Mouse (Mus musculus): ENCODE data around the gene Lrfn1. TPM values are rescaled to one million over a fixed set of nuclear protein-coding genes. Genes with fewer than 3 reads are reported as not detected.
"Not testable (repeated sequence)": the region's sequence is repeated elsewhere in the genome, so short reads cannot be mapped to it uniquely, and the experiment has no call there.

Lrfn1 gene
- total RNA-seq, 2 experiments from 2014 or later: 0.69 to 1.1 TPM

- intact Hi-C loops (cut with DNase I): no loop called here
- DNase-seq: peak in 1 of 2 experiments; percentile 29
These were observed 53.8 kb downstream of the Lrfn1 start for GRCm38 (mm10) chr7:28505585-28505984.

- intact Hi-C loops (cut with DNase I): loop anchor here (2.0 kb wide), 1 partner anchor 18 kb away; no protein-coding TSS in a partner anchor
- DNase-seq: not testable (repeated sequence)
These were observed 57.3 kb downstream of the Lrfn1 start for GRCm38 (mm10) chr7:28509121-28509520.

GRCm38 (mm10) chr7:28510405-28510974, 58.7 kb downstream of the Lrfn1 start, which contains the start of gene Ifnl2:
Gene Ifnl2 (minus strand): TSS chr7:28510455.
- DNase-seq; intact Hi-C loops (cut with DNase I): not testable (repeated sequence)

GRCm38 (mm10) chr7:28511441-28511840, 59.7 kb downstream of the Lrfn1 start:
- intact Hi-C loops (cut with DNase I): no loop called here
- no peak for DNase-seq

Other genes starting within 250 kb of the Lrfn1 start
- gene Eid2, start 184.1 kb upstream of the Lrfn1 start, total RNA-seq (2021): 10 to 100 TPM; 10.7 to 11.9 TPM
- gene Eid2b, start 174.2 kb upstream of the Lrfn1 start, total RNA-seq (2021): 1 to 10 TPM; 8.0 to 9.4 TPM
- gene Selenov, start 160.8 kb upstream of the Lrfn1 start, total RNA-seq (2021): not detected
- gene Dll3, start 149.7 kb upstream of the Lrfn1 start, total RNA-seq (2021): not detected
- gene Timm50, start 139.9 kb upstream of the Lrfn1 start, total RNA-seq (2021): 10 to 100 TPM; 47.9 to 57.3 TPM
- 10 to 100 TPM; 55.6 to 58.4 TPM for gene Supt5, start 113.2 kb upstream of the Lrfn1 start, total RNA-seq (2021)
- 100 to 1,000 TPM; 540 to 612 TPM for gene Rps16, start 101.3 kb upstream of the Lrfn1 start, total RNA-seq (2021)
- gene Plekhg2, start 79.4 kb upstream of the Lrfn1 start, total RNA-seq (2021): 10 to 100 TPM; 32.1 to 32.5 TPM
- gene Zfp36, start 71.7 kb upstream of the Lrfn1 start, total RNA-seq (2021): 10 to 100 TPM; 25.7 to 27.6 TPM
- gene Med29, start 59.3 kb upstream of the Lrfn1 start, total RNA-seq (2021): 10 to 100 TPM; 18.4 to 19.9 TPM
- gene Paf1, start 59.0 kb upstream of the Lrfn1 start, total RNA-seq (2021): 10 to 100 TPM; 46.2 to 47.7 TPM
- 10 to 100 TPM in 1 of 2 experiments, 1 to 10 TPM in 1; 8.1 to 18.8 TPM for gene Gmfg, start 14.5 kb upstream of the Lrfn1 start, total RNA-seq (2021)
- gene Ifnl2, start 58.5 kb downstream of the Lrfn1 start, total RNA-seq (2021): not detected
- not detected for gene Ifnl3, start 70.9 kb downstream of the Lrfn1 start, total RNA-seq (2021)
- gene Sycn, start 88.9 kb downstream of the Lrfn1 start, total RNA-seq (2021): not detected
- not detected for gene Nccrp1, start 95.3 kb downstream of the Lrfn1 start, total RNA-seq (2021)
- gene Samd4b, start 146.2 kb downstream of the Lrfn1 start, total RNA-seq (2021): 10 to 100 TPM; 32.1 to 32.4 TPM
- 1 to 10 TPM; 8.5 to 9.9 TPM for gene Pak4, start 146.2 kb downstream of the Lrfn1 start, total RNA-seq (2021)
- not detected for gene Acp7, start 179.4 kb downstream of the Lrfn1 start, total RNA-seq (2021)
- under 1 TPM; 0.17 to 0.62 TPM for gene Fbxo27, start 240.9 kb downstream of the Lrfn1 start, total RNA-seq (2021)

Data from heart, postnatal 14 days (tissue).